Mouse (Mus musculus): ENCODE measurements at regions not wholly inside any gene's neighbourhood (a gene's known extent, or its start where the extent isn't known, plus 50 kb on each side); places are given as distances from the start of the nearest gene placed in this dataset.
"Not testable (repeated sequence)": the region's sequence is repeated elsewhere in the genome, so short reads cannot be mapped to it uniquely, and the experiment has no call there.

GRCm38 (mm10) chr12:29280861-29281630, 247.1 kb upstream of the Myt1l start:
- DNase-seq (ENCODE audit: low read depth) = no peak

- DNase-seq (ENCODE audit: low read depth) = no peak
These were observed 239.4 kb upstream of the Myt1l start for GRCm38 (mm10) chr12:29288801-29289200.

GRCm38 (mm10) chr12:29290591-29291351, 237.4 kb upstream of the Myt1l start:
- peak; percentile 75 for DNase-seq (ENCODE audit: low read depth)

GRCm38 (mm10) chr12:29297984-29298383, 230.2 kb upstream of the Myt1l start:
- DNase-seq (ENCODE audit: low read depth) = no peak

GRCm38 (mm10) chr12:29315636-29316035, 212.5 kb upstream of the Myt1l start:
- DNase-seq (ENCODE audit: low read depth) = no peak

- no peak for DNase-seq (ENCODE audit: low read depth)
These were observed 206.7 kb upstream of the Myt1l start for GRCm38 (mm10) chr12:29321468-29321867.

- DNase-seq (ENCODE audit: low read depth) = no peak
These were observed 204.7 kb upstream of the Myt1l start for GRCm38 (mm10) chr12:29323534-29323933.

- DNase-seq (ENCODE audit: low read depth) = no peak
These were observed 192.2 kb upstream of the Myt1l start for GRCm38 (mm10) chr12:29335839-29336469.

GRCm38 (mm10) chr12:29337336-29337735, 190.8 kb upstream of the Myt1l start:
- DNase-seq (ENCODE audit: low read depth) = no peak

GRCm38 (mm10) chr12:29341388-29341995, 186.7 kb upstream of the Myt1l start:
- DNase-seq (ENCODE audit: low read depth) = no peak

GRCm38 (mm10) chr12:29343147-29343852, 184.9 kb upstream of the Myt1l start:
- no peak for DNase-seq (ENCODE audit: low read depth)

GRCm38 (mm10) chr12:29348698-29349097, 179.5 kb upstream of the Myt1l start:
- DNase-seq (ENCODE audit: low read depth) = no peak

GRCm38 (mm10) chr12:29349146-29349850, 178.9 kb upstream of the Myt1l start:
- no peak for DNase-seq (ENCODE audit: low read depth)

- DNase-seq (ENCODE audit: low read depth) = no peak
These were observed 174.2 kb upstream of the Myt1l start for GRCm38 (mm10) chr12:29353777-29354496.

- DNase-seq (ENCODE audit: low read depth) = no peak
These were observed 173.4 kb upstream of the Myt1l start for GRCm38 (mm10) chr12:29354816-29355215.

GRCm38 (mm10) chr12:29356681-29357397, 171.3 kb upstream of the Myt1l start:
- DNase-seq (ENCODE audit: low read depth) = no peak

GRCm38 (mm10) chr12:29361236-29361635, 166.9 kb upstream of the Myt1l start:
- DNase-seq (ENCODE audit: low read depth) = no peak

GRCm38 (mm10) chr12:29367741-29368106, 160.5 kb upstream of the Myt1l start:
- DNase-seq (ENCODE audit: low read depth) = not testable (repeated sequence)

GRCm38 (mm10) chr12:29368107-29368819, 159.9 kb upstream of the Myt1l start:
- no peak for DNase-seq (ENCODE audit: low read depth)

Data from naive thymus-derived CD4-positive, alpha-beta T cell, adult 2 months (primary cell).